Mouse (Mus musculus): Measurements from ENCODE around the gene Esr1.

DNA sequence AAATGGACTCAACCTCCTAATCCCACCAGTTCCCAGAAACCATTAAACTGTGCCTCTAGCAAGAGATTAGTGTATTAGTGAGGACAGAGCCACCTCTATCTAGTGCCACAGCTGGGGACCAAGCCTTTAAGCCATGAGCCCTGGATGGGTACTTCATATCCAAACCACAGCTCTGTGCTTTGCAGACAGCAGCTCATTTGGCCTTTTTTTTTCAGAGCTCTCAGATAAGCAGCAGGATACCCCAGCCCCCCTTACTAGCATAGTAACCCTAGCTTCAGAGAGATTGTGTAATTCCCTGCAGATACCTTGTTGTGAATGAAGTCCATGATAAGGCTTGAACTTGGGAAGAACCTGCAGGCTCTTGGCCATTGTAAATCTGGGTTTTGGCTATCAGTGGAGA lies 11.9 kb downstream of the Esr1 start:
- TF ChIP-seq CTCF (IDR thresholded peaks at IDR 0.05; ENCODE audit: low read depth, low read length) (no peak), POLR2A (IDR thresholded peaks at IDR 0.05; ENCODE audit: insufficient read depth, low read length) (no peak), EP300 (IDR thresholded peaks at IDR 0.05; ENCODE audit: insufficient read depth, low read depth, low read length) (no peak)
